Mouse (Mus musculus) CH12F3 (cell line): Measurements from ENCODE around the gene Olfr53.
"Not testable (repeated sequence)": the region's sequence is repeated elsewhere in the genome, so short reads cannot be mapped to it uniquely, and the experiment has no call there.

Experiments used
- in situ Hi-C: fragments of 300-500 bp; cut with MboI; formaldehyde crosslinking; loops from 2 replicates; pipeline ENCODE4 v1.14.3; 2020; ENCODE audit warnings: low sequenced_read_pairs

Gene Olfr53

GRCm38 (mm10) chr7:140646152-140646551 is at the start of gene Olfr53:
Olfr53 (plus strand) TSS chr7:140646452.
- in situ Hi-C loops, result no loop called here

DNA sequence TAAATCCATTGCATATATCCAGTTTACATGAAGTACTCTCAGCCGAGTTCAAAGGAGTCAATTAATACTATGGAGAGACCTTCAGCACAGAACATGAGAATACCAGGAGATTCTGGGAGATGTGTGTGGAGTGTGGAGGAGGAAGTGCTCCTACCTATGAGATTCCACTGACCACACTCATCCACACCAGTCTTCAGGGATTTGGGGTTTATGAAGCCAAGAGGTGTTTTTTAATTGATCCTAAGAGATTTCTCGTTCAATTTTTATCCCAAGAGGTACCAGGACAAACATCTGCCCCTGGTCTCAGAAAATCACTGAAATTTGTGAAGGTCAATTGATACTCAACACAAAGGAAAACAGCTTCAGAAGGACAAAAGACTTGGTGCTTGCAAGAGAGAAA is 45.3 kb upstream of the Olfr53 start, which contains the start of gene Olfr46:
TSS of gene Olfr46 (plus strand) at position 301 of the 400 bp plus-strand sequence.
- in situ Hi-C loops, result not testable (repeated sequence)

DNA sequence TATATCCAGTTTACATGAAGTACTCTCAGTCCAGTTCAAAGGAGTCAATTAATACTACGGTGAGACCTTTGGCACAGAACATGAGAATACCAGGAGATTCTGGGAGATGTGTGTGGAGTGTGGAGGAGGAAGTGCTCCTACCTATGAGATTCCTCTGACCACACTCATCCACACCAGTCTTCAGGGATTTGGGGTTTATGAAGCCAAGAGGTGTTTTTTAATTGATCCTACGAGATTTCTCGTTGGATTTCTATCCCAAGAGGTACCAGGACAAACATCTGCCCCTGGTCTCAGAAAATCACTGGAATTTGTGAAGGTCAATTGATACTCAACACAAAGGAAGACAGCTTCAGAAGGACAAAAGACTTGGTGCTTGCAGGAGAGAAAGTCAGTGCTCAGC is 17.6 kb upstream of the Olfr53 start, which contains the start of gene Olfr61:
TSS of gene Olfr61 (plus strand) at position 301 of the 400 bp plus-strand sequence.
- in situ Hi-C loops, result not testable (repeated sequence)

DNA sequence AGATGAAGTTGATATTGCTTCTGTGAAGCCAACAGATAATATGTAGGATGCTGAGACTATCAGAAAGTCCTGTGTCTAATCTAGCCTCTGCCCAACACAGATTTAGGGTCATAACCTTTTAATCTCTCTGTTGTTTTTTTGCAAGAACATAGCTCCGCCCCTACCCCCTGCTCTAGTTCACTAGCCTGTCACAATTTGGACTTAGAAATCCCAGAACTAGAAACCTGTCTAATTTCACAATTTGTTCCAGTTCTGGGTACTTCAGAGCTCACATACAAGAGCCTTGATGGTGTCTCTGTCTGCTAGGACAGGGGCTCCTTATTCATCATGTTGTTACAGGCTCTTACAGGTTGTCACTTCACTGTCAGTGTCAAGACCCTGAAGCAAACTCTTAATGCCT is 15.7 kb upstream of the Olfr53 start:
- in situ Hi-C loops, result no loop called here

- in situ Hi-C loops, result no loop called here
These were observed 13.4 kb downstream of the Olfr53 start, which contains the start of gene Olfr539 for GRCm38 (mm10) chr7:140659630-140660029. Olfr539 (plus strand) TSS chr7:140659930.

DNA sequence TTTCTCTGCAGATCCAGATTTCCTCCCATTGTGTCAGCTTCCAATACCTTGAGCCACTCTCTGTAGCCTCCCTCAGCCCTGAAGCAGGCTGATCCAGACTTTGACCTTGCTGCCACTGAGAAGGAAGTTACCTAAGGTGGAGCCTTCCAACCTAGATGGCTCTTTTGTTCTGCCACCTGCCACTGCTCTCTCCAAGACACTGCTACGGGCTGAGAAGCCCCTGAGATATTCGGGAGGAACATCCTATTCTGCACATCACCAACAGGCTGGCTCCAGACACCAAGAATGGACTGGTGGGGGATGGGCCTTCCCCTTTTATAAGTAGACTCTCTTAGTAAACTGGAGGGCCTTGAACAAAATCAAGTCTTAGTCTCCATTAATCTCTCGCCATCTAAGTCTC is 24.4 kb downstream of the Olfr53 start:
- in situ Hi-C loops, result not testable (repeated sequence)

DNA sequence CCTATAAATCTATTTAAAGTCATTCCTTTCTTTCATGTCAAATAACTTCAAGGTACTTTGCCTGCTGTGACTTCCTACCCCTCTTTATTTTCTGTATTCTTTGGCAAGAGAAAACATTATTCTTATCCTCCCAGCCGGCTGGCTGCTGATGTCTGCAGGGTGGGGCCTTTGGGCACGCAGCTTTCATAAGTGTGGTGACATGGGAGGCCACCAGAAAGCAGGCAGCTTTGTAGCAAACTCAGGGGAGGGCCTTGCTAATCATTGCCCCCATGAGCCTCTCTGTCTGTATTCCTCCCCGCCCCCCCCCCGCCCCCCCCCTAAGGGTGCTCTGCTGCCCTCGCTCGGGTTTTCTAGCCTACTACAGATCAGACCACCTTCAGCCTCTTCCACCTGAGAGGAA is 29.6 kb downstream of the Olfr53 start:
- in situ Hi-C loops, result no loop called here

DNA sequence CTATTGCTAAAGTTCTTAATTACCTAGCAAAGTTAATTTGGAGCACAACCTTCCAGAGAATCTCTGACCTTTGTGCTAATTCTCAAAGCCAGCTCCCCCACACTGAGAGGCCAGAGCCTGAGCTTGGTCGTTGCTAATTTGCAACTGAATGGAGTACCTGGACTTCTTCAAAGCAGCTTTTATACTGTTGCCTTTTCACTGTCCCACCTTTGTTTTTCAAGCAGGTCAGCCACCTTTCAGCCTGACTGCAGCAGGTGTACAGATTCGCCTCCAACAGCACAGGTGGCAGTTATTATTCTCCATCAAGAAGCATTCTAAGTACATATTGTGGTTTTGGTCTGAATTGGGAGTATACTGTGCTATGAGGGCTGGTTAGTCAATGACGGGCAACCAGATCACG is 33.3 kb downstream of the Olfr53 start:
- in situ Hi-C loops, result not testable (repeated sequence)

- in situ Hi-C loops, result no loop called here
These were observed 35.4 kb downstream of the Olfr53 start, which contains the start of gene Olfr45 for GRCm38 (mm10) chr7:140681651-140682050. Olfr45 (plus strand) TSS chr7:140681951.

DNA sequence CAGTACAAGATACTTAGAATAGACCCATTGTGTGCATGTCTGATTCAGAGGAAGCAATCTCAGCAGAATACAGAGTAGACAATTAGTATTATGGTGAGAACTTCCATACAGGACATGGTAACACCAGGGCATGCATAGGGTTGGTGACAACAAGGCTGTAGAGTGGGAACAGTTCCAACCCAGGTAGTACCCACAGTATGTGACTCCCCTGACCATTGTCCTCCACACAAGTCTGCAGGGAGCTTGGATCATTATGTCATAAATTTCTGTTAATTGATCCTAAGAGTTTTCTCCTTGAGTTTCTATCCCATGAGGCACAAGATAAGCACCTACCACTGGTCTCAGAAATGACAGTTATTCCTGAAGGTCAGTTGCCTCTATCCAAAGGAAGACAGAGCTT is 50.7 kb downstream of the Olfr53 start, which contains the start of gene Olfr541:
TSS of gene Olfr541 (plus strand) at position 301 of the 400 bp plus-strand sequence.
- in situ Hi-C loops, result no loop called here
